Mouse (Mus musculus) right cerebral cortex, postnatal 4 days (tissue): Measurements from ENCODE around the gene Rps10.

Source experiments
- DNase-seq: peaks from one replicate; pipeline ENCODE4 v3.0.0-alpha.2; 2022

Rps10 gene

GRCm38 (mm10) chr17:27610679-27611518 is 25.6 kb downstream of the Rps10 start:
- DNase-seq: peak; percentile 48

GRCm38 (mm10) chr17:27609576-27609975 is 26.9 kb downstream of the Rps10 start:
- no peak for DNase-seq

DNA sequence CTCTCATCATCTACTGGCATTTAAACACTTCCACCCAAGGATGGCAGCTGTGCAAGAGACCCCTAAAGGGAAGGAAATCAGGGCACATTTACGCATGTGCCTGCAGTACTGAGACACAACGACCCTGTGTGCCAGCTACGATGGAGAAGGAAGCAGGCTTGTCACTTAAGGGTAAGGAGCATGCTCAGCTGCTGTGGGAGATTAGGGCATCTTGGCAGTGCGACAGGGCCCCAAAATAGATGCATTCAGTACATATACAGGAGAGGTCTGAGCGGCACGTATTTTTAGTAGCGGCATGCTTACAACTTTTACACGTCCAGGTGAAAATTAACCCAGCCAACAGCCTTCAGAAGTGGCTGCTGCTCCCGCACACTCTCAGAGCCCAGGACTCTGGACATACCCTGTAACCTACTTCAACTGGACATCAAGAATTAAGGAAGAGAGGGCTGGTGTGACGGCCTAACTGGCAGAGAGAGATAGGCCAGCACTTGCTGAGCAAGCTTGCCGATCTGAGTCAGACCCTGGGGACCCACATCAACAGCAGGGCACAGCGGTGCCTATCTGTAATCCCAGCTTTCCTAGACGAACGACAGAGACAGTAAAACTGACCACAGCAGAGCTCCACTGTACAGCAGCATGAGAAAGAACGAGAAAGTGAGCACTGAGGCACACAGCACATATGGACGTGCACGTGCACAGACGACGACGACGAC is 32.8 kb downstream of the Rps10 start:
- DNase-seq: no peak

DNA sequence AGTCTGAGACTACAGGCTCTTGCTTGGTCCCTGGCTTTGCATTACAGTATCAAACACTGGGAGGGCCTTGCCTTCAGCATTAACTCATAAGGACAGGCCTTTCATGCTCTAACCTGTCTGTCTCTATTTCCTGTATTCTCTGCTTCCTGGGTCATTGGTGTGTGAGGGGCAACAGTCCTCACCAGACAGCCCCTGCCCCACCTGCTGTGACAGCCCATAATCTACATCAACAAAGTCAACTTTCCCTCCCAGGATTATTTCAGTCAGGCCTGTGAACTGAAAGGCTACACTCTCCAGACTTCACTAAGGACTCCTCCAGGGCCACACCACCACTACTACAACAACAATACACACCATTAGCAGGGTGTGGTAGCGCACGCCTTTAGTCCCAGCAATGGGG is 33.4 kb downstream of the Rps10 start:
- DNase-seq: no peak

DNA sequence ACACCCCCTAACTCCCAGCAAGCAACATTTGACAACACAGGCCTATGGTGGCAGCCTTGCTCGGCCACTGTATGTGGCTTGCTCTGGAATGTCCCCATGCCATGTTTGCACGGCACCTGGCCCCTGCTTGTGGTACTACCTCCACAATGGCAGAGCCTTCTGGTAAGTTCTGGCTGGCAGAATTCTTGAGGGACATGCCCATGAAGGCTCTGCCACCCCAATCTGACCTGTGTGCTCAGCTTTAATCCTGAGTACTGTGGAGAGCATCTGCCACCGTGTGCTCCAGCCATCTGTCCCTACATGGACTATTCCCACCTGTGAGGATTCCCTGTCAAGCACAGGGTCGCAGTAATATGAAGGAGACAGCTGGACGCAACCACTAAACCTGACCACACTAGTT is 35.6 kb downstream of the Rps10 start:
- no peak for DNase-seq

GRCm38 (mm10) chr17:27600286-27600685 is 36.2 kb downstream of the Rps10 start:
- no peak for DNase-seq

DNA sequence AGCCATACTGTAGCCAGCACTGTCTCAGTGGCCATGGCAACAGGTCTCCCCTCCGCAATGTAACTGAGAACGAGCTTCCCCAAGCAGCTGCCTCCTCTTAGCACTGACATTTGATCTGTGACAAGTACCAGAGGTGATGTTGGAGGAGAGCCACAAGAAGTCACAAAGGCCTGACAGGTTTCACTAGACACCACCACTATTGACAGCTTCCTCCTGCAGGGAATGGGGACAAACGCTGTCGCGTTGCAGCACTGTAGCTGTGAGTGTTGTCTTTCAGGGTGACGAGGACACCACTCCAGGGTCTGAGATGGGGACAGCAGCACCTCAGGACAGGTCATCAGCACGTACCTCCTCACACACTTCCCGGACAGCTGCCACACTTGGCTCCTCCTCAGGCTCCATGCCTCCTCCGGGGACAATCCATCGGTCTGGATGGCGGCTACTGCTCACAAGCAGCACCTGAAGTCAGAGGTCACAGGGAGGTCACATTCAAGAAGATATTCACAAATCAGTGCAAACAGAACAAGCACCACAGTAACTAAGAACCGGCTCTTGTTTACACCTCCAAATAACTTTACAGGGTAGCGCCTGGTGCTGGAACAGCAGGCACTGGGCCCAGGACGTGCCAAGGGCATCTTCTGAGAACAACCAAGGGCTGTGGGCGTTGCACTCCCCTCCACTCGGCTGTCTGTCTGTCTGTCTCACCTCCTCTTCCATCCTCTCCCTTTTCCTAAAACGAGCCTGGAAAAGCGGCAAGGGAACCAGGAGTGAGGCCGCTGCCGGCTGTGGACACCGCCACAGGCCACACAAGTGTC is 39.9 kb downstream of the Rps10 start:
- no peak for DNase-seq

GRCm38 (mm10) chr17:27595659-27596375 is 40.7 kb downstream of the Rps10 start:
- DNase-seq: no peak

DNA sequence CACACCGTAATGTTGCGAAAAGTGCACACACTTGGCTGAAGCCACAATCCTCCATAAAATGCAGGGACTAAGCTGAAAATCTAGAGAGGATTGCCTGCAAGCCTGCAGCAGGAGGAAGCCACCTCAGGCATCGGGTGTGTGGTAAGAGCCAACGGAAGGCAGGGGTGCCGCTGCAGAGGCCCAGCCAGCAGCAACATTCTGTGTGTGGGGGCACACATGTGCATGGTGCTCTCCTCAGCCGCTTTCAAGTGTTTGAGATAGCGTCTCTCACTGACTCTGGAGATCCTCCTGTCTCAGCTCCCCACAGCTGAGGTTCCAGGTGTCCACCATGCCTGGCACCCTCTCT is 43.9 kb downstream of the Rps10 start:
- DNase-seq: no peak

GRCm38 (mm10) chr17:27591826-27592564 is 44.5 kb downstream of the Rps10 start:
- no peak for DNase-seq

GRCm38 (mm10) chr17:27588231-27588630 is 48.2 kb downstream of the Rps10 start:
- DNase-seq: no peak

DNA sequence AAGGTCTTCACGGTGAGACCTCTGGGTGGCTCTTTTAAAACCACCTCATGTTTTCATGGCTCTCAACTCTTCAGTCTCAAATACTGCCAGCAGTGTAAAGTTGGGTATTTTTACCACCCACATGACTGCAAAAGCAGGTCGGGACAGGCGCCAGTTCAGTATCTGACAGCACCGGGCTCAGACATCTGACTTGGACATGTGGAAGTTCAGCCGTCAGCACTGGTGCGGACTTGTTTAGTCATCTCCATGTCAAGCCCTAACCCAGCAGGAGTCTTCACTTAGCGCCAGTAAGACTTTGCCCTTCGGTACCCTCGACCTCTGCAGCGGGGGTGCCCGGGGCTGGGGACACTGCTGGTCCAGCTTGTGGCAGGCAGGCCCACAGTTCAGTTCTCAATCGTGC is 49.2 kb downstream of the Rps10 start:
- peak; percentile 43 for DNase-seq

DNA sequence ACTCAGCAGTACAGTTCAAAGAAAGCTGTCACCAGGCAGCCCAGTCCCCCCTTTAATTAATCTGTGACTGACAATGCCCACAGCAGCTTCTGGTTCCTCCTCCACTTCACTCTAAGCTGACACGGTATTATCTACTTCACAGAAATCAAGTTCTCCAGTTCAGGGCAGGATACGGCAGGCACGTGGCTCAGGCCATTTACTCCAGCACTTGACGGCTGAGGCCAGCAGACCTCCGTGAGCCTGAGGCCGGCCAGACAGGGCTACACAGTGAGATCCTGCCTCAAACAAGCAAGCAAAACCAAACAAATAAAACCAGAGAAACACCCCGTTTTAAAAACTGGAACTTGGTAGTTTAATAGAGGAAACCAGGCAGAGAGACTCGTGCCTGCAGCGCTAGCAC is 49.8 kb downstream of the Rps10 start:
- DNase-seq: no peak

DNA sequence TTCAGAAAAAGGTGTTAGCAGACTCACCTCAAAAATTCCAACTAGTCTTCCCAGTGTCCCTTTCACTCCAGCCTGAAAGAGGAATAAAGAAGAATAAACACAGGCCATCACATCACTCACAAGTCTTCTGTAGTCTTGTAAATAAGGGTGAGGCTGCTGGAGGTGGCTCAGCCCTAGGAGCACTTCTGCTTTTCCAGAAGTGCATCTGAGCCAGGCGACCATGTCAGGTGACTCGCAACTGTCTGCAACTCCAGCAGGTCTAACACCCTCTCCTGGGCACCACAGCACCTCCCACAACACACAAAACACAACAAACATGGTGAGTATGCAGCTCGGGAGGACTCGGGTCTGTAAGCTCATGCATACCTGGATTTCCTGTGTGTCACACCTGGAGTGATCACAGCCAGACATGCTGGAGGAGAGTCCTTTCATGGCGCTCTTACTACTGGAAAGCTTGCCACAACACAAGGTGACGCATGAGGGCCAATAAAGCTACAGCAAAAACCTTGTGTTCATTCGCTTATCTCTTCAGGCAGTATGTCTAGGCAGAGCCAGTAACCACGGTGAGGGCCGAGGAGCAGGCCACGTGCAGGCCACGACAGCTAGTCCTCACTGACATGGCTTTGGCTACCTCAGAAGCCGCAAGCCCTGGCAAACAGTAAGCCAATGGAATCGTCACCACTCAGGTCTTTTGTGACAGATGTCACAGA is 53.1 kb downstream of the Rps10 start:
- DNase-seq: no peak
